Mouse (Mus musculus): ENCODE results near the gene Zfp788.
"Not testable (repeated sequence)": the region's sequence is repeated elsewhere in the genome, so short reads cannot be mapped to it uniquely, and the experiment has no call there.

The Zfp788 gene

DNA sequence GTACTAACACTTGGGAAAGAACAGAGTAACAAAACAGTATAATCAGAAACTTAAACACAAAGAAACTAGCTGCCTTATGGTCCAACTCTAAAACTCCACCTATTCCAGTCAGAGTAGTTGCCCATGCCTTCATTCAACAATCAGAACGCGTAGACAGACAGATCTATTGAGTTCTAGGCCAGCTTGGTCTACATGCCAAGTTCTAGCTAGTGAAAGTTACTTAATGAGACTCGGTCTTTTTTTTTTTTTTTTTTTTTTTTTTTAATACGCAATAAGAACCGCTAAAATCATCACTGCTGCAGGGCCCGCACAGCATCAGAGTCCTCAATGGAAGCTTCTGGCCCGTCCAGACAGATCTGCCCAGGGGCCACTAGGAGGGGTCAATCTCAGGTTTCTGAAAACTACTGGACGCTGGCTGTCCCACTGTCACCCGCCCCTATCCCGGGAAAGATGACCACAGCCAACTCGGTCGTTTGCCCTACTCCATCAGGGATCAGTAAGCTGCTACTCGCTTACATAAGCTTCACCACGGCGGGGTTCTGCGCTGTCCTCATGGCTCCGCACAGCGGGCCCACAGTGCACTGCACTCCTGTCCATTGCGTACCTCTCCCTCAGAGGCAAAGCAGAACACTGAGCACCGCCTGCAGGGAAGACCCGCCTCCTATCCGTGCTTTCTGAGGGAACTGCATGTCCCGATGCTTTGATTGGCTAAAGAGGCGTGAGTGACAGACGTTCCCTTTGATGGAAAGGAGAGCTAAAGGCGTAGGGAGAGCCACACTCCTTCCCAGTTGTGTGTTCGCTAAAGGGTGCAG, at the start of gene Zfp788:
Zfp788 (plus strand) TSS at position 795 of the 812 bp plus-strand sequence.
- DNase-seq = peak; percentile 91

DNA sequence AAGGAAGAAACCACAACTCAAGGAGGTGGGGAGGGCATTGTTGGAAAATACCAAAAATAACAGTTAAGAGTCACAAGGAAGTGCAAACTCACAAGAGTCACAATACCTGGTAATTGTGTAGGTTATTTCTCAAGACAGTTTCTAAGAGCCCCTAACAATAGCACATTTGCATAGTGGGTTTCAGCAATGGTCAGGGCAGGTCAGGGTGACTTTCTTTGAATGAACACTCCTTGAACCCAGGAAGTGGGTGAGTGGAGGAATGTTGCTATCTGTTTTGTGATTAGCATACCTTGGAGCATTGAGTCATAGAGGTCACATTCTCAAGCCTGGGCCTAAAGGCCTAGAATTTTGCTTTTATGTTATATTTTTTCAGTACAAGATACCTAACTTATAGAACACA, 45.2 kb upstream of the Zfp788 start:
- DNase-seq = not testable (repeated sequence)

DNA sequence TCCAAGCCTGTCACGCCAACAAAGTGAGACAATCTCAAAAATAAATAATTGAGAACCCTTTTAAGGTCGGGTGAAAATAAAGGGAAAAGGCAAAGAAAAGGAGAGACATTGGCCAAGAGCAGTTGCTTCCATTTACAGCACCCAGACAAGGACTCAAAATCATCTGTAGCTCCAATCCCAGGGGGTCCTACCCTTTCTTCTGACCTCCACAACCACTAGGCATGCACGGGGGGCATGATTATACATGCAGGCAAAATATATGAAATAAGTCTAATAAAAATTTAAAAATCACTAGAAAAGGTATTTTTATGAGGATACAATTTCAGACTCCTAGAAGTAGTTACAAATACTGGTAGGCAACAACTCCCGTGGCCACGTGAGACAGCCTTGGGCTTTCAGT, 34.4 kb upstream of the Zfp788 start:
- peak; percentile 7 for DNase-seq

DNA sequence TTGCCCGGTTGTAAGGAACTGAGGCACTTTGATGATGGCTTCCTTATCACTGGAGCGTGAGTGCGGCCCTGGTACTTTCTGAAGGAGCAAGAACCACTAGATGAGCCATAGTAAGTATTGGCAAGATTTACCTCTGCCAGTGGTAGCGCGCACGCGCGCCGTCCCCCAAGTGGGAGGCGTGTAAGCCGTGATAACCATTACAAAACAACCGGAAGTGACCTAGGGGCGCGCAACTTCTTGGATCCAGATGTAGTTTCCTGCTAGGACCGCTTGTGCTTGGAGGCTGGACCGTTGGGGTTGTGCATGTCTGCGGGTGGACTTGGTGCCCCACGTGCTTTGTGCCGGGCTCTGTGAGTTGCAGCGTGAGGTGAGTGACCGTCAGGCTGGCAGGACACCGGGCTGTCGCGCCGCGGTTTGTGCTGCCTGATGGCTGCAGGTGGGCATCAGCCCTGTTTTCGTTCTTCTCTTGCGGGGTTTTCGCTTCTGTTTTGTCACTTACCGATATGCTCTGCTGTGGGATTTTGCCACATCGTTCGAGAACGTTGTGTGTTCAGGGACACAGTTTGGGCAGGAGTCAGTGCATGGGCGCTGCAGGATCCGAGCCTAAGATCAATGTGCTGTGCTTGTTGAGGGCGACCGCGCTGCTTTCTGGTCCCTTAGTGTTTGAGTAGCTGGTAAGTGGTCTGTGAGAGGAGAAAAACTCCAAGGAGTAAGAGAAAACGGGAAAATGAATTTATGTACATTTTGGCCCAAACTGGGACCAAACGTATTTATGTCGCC, 33.8 kb upstream of the Zfp788 start, which contains the start of gene 2610021A01Rik:
2610021A01Rik (plus strand) TSS at position 197 of the 780 bp plus-strand sequence.
- peak; percentile 90 for DNase-seq

DNA sequence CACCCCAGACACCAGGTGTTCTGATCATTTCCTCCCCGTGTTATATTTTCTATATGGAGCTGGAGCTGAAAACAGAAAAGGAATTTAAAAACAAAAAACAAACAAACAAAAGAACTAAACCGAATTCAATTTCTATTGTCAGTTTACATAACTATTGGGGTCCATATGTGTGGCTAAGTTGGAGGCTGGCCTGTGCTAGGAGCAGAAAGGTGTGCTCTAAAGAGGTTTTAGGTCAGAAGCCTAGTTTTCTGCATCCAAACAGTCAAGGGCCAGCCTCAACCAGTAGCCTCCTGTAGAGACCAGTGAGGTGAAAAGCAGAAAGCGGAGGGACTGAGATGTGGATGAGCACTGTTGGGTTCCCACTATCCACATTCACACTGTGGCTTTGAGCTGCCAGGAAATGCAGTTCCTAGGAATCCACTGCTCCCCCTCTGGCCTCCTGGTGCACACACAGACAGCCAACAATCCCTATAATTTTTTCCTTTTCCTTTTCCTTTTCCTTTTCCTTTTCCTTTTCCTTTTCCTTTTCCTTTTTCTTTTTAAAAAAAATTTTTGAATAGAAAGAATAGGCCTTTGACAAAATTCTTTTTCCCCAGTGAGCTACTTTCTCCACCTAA, 33.0 kb upstream of the Zfp788 start:
- DNase-seq = no peak

DNA sequence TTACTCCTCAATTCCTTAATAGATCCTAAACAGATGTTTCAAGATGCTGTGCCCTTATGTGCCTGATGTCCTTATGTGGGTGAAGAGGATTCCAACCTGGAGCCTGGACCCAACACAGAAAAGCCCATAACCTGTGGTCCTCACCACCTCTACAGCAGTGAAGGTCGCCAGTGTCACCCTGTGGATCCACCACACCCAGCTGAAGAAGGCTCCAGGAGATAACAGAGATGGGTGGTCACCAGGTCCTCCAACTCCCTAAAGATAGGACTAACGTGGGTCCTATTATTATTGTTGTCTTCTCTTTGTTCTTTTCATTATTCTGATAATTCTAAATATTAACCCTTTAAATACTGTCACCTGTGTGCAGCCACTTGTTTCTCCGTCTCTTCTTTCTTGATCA, 21.3 kb upstream of the Zfp788 start:
- DNase-seq = no peak

DNA sequence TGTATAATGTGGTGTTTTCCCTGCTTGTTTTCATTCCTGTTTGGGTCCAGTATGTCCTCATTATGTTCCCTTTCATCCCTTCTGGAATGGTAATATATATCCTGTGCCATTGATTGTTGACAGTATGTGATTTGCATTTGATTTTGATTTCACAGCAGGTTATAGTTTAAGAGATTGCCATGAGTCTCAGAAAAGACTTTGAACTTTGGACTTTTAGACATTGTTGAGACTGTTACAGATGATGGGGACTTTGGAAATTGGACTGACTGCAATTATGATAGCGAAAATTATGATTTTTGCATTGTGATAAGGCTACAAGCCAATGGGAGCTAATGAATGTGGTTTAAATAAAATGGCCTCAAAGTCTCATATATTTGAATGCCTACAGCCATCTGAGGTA, 16.8 kb upstream of the Zfp788 start:
- not testable (repeated sequence) for DNase-seq

DNA sequence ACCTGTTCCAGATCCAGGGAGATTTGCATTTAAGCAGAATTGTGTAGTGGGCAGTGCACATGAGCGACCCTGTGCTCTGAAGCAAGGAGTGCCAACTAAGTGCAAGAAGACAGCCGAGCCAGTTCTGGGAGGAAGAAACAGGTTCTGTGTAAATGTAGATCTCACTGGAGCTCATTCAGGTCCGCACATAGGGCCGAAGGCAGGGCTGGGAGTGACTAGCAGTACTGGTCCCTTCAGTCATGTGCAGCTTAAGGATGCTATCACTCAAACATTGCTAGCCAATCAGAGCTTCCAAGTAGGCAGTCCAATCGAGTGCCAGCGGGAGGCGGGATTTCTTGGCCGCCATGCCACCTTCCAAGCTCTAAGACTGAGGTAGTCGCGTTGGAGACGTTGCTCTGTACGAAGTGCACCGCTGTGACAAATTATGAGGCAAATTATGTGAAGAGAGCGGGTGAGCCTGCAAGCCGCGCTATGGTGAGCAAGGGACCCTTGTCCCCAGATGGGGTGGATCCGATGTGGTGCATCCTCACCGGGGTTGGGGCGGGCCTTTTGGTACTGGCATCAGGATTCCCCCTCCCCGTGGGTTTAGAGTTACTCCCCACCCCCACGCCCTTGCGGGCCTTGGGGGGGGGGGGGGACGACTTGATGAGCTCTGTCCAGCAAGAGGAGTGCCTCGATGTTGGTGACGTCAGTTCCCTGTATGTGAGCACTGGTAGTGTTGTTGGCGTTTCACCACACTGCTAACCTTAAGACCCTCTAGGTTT, 400 bp downstream of the Zfp788 start:
- peak; percentile 85 for DNase-seq

DNA sequence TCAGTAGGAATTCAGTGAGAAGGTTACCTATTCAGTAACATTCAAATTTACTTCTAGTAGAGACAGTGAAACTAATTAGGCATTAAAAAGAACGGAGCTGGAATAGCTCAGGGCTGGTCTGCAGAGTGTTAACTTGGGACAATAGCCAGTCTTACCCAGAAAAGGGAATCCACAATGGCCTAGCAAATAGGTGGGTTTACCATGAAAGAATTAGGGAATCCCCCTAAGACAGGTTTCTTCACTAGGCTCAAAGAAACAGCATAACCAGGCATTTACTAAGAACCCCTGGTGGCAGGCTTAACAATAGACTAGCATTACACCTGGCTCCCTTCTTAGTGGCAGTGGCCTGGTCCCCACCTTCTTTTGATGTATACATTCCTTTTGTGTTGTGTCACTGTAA, 41.3 kb downstream of the Zfp788 start:
- not testable (repeated sequence) for DNase-seq

All from thymus, postnatal 14 days (tissue).